Mouse (Mus musculus) T-helper 1 cell (primary cell): ENCODE data around the gene Rmi1.
"Not testable (repeated sequence)": the region's sequence is repeated elsewhere in the genome, so short reads cannot be mapped to it uniquely, and the experiment has no call there.

ENCODE experiments used
- in situ Hi-C: fragments of 300-600 bp; cut with MboI, MseI; formaldehyde crosslinking; loops from one replicate; pipeline ENCODE4 v1.15.1; 2025; ENCODE audit warnings: high pct_unique_total_duplicates

Gene Rmi1

DNA sequence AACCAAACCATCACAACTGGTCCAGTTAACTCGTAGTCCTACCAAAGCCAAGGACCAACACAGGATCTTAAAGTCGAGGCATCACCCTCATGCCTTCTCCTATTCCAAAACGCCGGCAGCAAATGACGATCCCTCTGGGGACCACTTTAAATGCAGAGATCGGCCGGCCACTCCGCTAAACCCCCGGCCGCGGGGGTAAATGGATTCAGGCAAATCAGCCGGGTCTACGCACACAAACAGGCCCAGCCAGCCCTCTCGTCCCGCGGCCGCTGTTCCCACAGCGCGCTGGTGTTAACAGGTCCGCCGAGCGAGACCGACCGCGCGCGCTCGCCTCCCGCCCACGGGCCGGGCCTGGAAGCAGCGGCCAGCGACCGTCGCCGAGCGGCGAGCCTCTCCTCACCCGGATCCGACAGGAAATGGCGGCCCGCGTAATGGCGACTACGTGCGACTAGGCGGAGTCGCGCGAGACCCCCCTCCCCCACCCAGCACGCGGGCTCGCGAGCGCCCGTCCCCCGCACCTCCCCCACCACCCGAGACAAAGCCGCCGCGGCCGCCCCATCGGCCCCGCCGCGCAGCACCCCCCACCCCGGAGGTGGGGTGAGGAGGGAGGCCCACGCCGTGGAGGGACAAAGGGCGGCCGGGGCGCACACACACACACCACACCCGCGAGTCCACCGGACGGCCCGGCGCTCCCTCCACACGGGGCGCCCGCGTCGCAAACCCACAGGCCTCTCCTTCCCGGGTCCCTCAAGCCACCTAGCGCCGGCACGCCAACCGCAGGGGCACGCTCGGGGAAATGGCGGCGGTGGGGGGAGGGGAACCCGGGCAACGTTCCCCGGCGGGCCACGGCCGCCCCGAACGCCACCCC lies 679 bp upstream of the Rmi1 start:
- in situ Hi-C loops: no loop called here

DNA sequence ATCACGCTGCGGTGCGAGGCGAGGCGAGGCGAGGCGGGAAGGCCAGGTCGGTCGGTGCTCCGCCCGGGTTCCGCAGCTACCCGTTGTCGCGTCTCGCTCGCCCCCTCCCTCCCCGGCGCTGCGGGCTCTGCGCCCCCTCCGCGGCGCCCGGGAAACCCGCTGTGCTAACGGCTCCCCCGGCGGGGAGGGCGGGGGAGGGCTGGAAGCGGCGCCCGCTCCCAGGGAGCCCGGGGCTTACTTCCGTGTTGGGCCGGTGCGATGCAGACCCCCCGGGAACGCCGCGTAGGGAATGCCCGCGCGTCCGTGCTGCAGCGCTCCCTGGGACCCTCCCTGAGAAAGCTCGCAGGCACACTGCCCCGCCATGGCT lies 679 bp downstream of the Rmi1 start:
- in situ Hi-C loops: no loop called here

DNA sequence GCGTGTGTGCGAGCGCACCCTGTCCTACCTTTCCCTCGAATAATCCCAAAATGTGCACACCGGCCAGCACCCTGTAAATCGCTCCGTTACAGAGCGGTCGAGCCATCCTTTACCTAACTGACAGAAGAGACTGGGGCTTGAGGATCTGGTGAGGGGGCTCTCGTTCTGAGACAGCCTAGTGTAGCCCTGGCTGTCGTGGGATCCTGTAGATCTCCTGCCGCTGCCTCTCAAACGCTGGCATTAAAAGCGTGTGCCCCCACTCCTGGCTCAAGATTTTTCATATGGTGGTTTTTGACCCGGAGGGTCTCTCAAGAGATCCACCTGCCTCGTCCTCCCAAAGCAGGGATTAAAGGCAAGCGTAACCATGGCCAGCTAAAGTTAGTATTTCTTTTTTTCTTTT lies 1.2 kb downstream of the Rmi1 start, which contains the start of gene Hnrnpk:
TSS of gene Hnrnpk (minus strand) at position 101 of the 400 bp plus-strand sequence.
- in situ Hi-C loops: not testable (repeated sequence)

GRCm38 (mm10) chr13:58411073-58411472 lies 9.0 kb downstream of the Rmi1 start:
- in situ Hi-C loops: no loop called here

DNA sequence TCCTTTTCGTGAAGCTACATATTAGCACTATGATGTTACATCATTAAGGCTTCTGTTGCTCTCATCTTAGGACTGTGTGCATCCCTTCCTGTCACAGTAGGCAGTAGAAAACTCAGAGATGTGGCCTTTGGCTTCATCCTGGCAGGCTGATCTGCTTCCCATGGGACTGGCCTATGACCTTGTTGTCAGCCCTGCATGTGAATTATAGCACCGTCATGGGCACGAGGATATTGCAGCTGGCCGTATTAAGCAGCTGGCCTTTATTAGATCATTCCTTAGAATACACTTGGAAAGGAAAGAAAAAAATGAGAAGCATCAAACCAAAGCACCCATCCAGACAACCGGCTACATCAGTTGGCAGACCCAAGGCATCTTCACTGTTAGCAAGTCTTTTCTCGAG lies 13.3 kb downstream of the Rmi1 start:
- in situ Hi-C loops: no loop called here

GRCm38 (mm10) chr13:58415838-58416237 lies 13.8 kb downstream of the Rmi1 start:
- in situ Hi-C loops: no loop called here

DNA sequence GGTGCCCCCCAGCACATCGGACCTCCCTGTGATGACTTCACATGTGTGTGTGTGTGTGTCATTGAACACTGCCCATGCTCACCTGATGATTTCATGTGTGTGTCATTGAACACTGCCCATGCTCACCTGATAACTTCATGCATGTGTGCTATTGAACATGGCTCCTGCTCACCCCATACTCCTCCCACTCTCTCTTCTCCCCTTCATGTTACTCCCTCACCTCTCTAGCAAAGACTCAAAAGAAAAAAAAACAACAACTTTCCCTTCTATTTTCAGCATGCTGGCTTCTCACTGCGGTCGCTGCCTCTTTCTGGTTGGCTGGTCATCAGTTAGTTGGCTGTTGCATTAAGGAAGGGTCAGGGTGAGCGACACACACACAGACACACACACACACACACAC lies 16.6 kb downstream of the Rmi1 start:
- in situ Hi-C loops: no loop called here

DNA sequence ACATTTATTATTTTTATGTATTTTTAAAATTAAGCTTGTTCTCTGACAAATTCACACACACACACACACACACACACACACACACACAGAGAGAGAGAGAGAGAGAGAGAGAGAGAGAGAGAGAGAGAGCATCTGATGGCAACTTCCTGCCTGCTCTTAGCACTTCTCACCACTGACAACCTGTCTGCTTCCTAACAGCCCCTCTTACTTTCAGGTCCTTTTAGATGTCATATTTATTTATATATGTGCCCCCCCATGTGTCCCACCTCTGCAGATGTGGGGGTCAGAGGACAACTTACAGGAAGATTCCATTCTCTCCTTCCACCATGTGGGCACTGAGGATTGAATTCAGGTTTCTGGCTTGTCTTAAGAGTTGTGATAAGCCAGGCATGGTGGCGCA lies 17.2 kb downstream of the Rmi1 start:
- in situ Hi-C loops: no loop called here

GRCm38 (mm10) chr13:58421026-58421425 lies 19.0 kb downstream of the Rmi1 start:
- in situ Hi-C loops: no loop called here

GRCm38 (mm10) chr13:58422242-58422641 lies 20.2 kb downstream of the Rmi1 start:
- in situ Hi-C loops: no loop called here

- in situ Hi-C loops: no loop called here
These were observed 21.1 kb downstream of the Rmi1 start for GRCm38 (mm10) chr13:58423061-58423660.

- in situ Hi-C loops: no loop called here
These were observed 37.7 kb downstream of the Rmi1 start for GRCm38 (mm10) chr13:58439716-58440115.

- in situ Hi-C loops: no loop called here
These were observed 41.3 kb downstream of the Rmi1 start for GRCm38 (mm10) chr13:58443326-58443725.

DNA sequence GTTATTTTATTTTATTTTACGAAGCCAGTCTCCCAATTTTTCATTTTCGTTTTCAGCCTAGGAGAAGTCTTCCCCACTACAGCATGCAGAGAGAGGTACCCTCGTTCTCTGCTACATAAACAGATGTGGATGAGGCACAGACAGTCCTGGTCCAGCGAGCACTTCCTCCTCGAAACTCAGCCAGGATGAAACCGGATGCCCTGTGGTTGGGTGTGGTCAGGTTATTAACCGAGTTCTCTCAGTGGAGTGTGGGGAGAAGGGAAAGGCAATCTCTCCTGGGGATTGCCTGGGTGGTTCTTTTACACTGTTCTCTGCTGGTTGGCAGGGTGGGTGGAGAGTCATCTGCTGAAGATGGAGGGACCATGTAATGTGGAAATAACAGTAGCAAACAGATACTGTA lies 41.7 kb downstream of the Rmi1 start:
- in situ Hi-C loops: no loop called here

DNA sequence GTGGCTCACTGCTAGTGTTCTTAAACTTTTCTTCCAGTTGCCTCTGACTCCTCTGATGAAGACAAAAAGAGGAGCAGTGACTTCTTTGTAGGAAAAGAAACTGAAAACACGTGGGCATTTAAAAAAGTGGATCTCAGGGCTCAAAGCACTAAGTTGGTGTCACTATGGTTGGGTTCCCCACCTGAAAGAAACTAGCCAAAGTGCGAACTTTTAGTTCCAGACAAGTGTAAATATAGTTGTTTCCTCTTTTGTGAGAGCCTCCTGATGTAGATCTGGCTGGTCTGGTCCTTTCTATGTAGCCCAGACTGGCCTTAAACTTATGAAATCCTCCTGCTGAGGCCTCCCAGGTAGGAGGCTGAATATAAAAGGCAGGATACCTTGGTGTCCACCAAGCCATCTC lies 44.5 kb downstream of the Rmi1 start:
- in situ Hi-C loops: no loop called here

- in situ Hi-C loops: no loop called here
These were observed 48.6 kb downstream of the Rmi1 start for GRCm38 (mm10) chr13:58450459-58451182.

DNA sequence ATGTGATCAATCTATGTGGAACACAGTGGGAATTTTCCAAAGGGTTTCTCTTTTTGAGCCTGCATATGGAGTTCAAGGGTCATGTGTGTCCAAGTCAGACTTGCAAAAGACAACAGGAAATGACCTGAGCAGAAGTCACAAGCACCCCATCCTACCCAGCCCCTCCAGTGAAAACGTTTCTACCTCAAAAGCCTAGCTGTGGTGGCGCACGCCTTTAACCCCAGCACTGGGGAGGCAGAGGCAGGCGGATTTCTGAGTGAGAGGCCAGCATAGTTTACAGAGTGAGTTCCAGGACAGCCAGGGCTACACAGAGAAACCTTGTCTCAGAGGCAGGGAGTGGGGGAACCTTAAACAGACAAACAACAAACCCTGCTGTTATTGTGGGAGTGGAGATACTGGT lies 50.2 kb downstream of the Rmi1 start:
- in situ Hi-C loops: no loop called here

- in situ Hi-C loops: no loop called here
These were observed 50.8 kb downstream of the Rmi1 start for GRCm38 (mm10) chr13:58452651-58453413.

DNA sequence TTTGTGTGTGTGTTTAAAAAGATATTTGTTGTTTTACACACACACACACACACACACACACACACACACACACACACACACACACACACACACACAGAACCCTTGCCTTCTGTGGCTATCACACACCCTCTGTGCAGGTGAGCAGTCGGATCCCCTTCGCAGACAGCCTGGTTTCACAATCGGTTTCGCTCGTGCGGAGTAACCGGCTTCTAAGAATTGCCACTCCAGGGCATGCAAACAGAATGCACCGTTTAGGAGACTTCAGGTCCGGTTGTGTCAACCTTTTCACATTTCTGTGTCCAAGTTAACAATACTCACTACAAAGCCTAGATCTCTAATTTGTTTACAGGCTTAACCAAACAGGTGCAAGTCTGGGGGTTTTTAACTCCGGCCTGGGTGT lies 51.5 kb downstream of the Rmi1 start:
- in situ Hi-C loops: no loop called here

DNA sequence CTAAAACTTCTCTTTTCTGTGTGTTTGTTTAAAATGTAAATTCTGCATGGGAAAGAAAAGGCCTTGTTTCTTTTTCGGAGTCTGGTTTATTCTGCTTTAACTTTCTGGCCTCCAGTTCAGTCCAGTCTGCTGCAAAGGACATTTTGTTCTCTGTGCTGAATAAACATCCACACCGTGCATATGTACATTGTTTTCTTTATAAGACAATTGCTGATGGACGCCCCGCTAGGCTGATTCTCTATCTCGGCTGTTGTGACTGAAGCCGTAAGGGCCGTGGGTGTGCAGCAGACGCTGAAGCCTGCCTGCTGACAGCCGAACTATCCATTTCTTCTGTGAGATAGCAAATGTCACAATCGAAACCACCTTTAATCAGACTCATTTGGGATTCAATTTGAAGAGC lies 54.5 kb downstream of the Rmi1 start:
- in situ Hi-C loops: loop anchor here (5.0 kb wide), 1 partner anchor 49 kb away; no protein-coding TSS in a partner anchor

DNA sequence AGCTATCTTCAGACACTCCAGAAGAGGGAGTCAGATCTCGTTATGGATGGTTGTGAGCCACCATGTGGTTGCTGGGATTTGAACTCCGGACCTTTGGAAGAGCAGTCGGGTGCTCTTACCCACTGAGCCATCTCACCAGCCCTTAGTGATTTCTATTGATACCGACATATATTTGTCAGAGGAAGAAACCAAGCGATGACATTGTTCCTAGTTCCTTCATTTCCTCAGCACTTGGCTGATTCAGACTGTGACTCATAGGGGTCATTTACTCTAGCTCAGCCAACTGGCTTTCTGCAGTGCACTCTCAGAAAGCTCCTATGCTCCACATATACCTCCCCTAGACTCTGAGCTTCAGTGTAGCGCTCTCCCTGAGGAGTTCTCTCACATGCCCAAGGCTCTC lies 56.8 kb downstream of the Rmi1 start:
- in situ Hi-C loops: loop anchor here (5.0 kb wide), 1 partner anchor 52 kb away; no protein-coding TSS in a partner anchor
